Mouse (Mus musculus) intestine, embryonic 14.5 days (tissue): ENCODE data around the gene Pbx1. TPM values are rescaled to one million over a fixed set of nuclear protein-coding genes. Genes with fewer than 3 reads are reported as not detected.
A peak's percentile ranks its signal among the peaks of the same experiment; 100 is the strongest.

Experiments
- ATAC-seq: fragments of 200-750 bp; cut with Nextera tagmentation; replicated peaks from 2 replicates; pipeline ENCODE4 v1.8.0; 2017; ENCODE audit warnings: low read depth, moderate number of reproducible peaks, moderate TSS enrichment, moderate library complexity; ENCODE audit not compliant: low FRiP score, low TSS enrichment
- DNase-seq: peaks from one replicate; pipeline ENCODE4 v3.0.0-alpha.2; 2018; ENCODE audit warnings: low spot score
- H3K27ac ChIP-seq: fragments of 300-500 bp; sonication (generic); 2 replicates; pipeline ENCODE4 v1.5.1; 2014; ENCODE audit warnings: low read depth, mild to moderate bottlenecking, control low read depth
- H3K27me3 ChIP-seq: fragments of 300-500 bp; sonication (generic); replicated peaks from 2 replicates; pipeline ENCODE4 v1.6.1; 2014; ENCODE audit warnings: low read length, control low read depth; ENCODE audit not compliant: control insufficient read depth, insufficient read depth
- H3K36me3 ChIP-seq: fragments of 300-500 bp; sonication (generic); 2 replicates; pipeline ENCODE4 v1.6.1; 2014; ENCODE audit warnings: low read length, control low read depth; ENCODE audit not compliant: control insufficient read depth, insufficient read depth
- H3K4me1 ChIP-seq: fragments of 300-500 bp; sonication (generic); replicated peaks from 2 replicates; pipeline ENCODE4 v1.6.1; 2014; ENCODE audit warnings: low read length, control low read depth, mixed read lengths; ENCODE audit not compliant: control insufficient read depth, insufficient read depth
- H3K4me2 ChIP-seq: fragments of 300-500 bp; sonication (generic); 2 replicates; pipeline ENCODE4 v1.6.1; 2014; ENCODE audit warnings: low read length
- H3K4me3 ChIP-seq: fragments of 300-500 bp; sonication (generic); 2 replicates; pipeline ENCODE4 v1.5.1; 2014; ENCODE audit warnings: low read depth, low read length, control low read depth, mixed read lengths
- H3K9ac ChIP-seq: fragments of 300-500 bp; sonication (generic); 2 replicates; pipeline ENCODE4 v1.6.1; 2014; ENCODE audit warnings: mild to moderate bottlenecking, low read length
- H3K9me3 ChIP-seq: fragments of 300-500 bp; sonication (generic); 2 replicates; pipeline ENCODE4 v1.6.1; 2016; ENCODE audit warnings: low read length, control low read depth; ENCODE audit not compliant: control insufficient read depth
- WGBS: fragments of 180-500 bp; shearing (Covaris S2); extraction: QIAGEN DNeasy Blood & Tissue Kit; methylation state at CpG from one replicate; pipeline ENCODE4 v1.1.7; 2014; 5-methylcytosine and 5-hydroxymethylcytosine counted together
- polyA plus RNA-seq: library from polyadenylated mRNA; unstranded; fragments of >200 nt; fragmentation: Nextera tagmentation; extraction: Ambion mirVana; gene quantifications from 2 replicates; pipeline ENCODE4 v1.2.1, GENCODE M21; 2014

Pbx1 gene
- polyA plus RNA-seq, 1 experiment from 2014 or later: 37.3 TPM

DNA sequence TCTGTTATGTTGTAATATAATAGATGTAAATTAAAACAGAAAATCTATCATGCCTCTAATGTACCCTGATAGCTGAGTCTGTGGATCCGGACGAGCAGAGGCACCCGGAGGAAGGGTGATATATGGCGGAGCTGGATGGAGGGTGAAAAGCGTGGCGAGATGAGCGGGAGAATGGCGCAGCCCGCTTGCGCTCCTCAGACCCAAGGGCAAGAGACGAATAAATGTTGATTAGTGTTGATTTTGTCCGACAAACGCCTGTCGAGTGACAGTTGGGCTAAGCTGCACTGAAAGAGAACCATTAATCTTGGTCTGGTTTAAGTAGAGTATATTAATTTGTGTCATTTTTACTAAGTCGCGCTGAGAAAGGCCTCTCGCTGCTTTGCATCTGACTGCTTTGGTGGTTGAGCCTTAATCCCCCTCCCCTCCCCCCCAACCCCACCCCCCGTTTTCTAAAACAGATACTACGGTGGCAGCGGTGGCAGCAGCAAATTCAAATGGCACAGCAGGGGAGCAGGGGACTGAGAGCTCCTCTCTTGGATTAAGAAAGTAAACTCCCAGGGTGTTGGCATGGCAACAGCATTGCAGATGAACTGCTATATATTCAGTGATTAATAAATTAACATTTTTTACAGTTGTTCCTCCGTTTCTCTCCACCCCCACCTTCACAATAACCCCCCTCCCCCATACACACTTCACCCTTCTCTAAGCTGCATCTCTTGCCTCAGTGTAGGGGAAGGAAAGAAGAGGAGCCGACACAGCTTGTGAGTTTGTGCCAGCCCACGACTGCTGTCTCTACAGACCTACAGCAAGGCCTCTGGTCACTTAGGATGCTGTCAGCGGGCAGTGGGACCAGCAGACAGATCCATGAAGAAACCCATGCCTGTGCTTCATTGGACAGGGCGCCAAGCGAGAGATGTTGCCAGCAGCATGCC is 74.1 kb downstream of the Pbx1 start:
- 26% methylated on average over 26 of the region's 26 CpGs for WGBS
- Histone ChIP-seq H3K4me3 (no peak overlapping the region), H3K9ac (no peak overlapping the region), H3K9me3 (no peaks in the 10 kb centered on the region), H3K4me2 (peak overlapping the region; percentile 24), H3K36me3 (peaks cover 7% of the 10 kb centered on the region; the same call in 1 of the 2 replicates), H3K27ac (no peak overlapping the region), H3K4me1 (peaks cover 42% of the 10 kb centered on the region), H3K27me3 (no peaks in the 10 kb centered on the region)
- ATAC-seq (no peak; the same call in 1 of the 2 replicates), DNase-seq (no peak)

DNA sequence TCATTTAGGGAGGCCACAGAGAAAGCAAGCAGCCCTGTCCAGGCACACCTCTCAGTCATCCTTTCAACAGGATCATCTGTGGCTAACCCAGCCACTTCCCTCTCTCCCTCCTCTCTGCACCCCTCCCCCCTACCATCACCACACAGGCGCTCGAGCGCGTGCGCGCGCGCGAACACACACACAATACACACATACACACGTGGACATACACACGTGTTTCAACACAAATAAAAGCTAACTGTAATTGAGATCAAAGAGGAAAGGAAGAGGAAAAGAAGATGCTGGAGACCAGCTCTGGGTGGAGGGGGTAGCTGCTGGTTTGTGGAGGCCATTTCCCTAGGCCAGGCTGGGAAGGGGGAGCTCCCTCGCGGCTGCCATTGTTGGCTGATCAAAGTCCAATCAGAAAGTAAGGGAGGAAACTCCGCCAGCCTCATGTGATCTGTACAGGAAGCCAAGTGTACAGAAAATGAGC is 75.1 kb downstream of the Pbx1 start:
- peak; percentile 71 for DNase-seq
- Histone ChIP-seq H3K4me3 (no peak overlapping the region), H3K9ac (no peak overlapping the region), H3K4me1 (peaks cover 42% of the 10 kb centered on the region), H3K27me3 (no peaks in the 10 kb centered on the region), H3K36me3 (peaks cover 6% of the 10 kb centered on the region; the same call in 1 of the 2 replicates), H3K27ac (no peak overlapping the region; the same call in 1 of the 2 replicates), H3K9me3 (no peaks in the 10 kb centered on the region), H3K4me2 (peak overlapping the region; percentile 24)
- peak; percentile 54; the same call in 1 of the 2 replicates for ATAC-seq
- 28% methylated on average over 14 of the region's 14 CpGs for WGBS

DNA sequence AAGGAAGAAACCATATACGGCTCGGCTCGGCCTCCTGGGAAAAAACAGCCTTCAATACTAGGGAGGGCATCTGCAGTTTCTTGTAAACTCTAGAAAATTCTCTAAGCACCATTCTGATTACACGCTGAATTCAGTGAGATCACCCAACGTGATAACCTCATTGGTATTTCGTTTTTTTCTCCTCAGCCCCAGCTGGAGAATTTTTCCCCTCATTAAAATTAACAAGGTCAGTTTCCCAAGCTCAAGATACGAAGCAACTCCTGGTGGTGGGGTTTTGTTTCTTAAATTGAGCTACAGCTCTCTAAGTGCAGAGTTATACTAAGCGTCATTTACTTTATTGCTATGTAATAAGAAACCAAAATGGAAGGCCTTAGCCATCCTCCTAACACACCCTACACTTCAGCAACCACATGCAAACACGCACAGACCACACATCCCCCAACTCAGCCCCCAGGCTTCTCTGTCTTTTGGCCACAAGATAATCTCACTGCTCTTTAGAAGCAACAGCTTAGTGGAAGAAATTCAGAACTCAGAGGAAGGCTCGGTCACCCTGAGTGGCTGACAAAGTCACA is 76.0 kb downstream of the Pbx1 start:
- Histone ChIP-seq H3K27me3 (no peaks in the 10 kb centered on the region), H3K4me3 (no peak overlapping the region), H3K9me3 (no peaks in the 10 kb centered on the region), H3K36me3 (peaks cover 6% of the 10 kb centered on the region; the same call in 1 of the 2 replicates), H3K9ac (no peak overlapping the region), H3K27ac (no peak overlapping the region), H3K4me2 (no peak overlapping the region), H3K4me1 (peaks cover 42% of the 10 kb centered on the region)
- ATAC-seq (no peak), DNase-seq (no peak)
- 61% methylated on average over 10 of the region's 10 CpGs for WGBS

DNA sequence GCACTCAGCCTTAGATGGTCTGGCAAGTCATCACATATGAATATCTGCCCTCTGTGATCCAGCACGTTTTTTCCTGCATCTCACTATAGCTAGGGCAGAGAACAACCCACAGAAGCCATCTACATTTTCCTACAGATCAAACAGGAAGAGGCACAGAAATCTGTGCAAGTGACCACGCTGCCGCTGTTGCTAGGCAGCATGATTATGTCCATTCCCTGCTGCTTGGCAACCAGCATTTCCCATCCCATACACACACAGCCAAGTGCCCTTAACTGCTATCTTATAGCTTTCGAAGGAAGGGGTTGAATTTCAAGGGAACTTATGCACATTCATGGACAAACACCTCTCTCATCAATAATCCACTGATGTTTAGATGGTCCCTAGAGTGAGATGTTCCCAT is 77.1 kb downstream of the Pbx1 start:
- no peak; the same call in 1 of the 2 replicates for ATAC-seq
- Histone ChIP-seq H3K27me3 (no peaks in the 10 kb centered on the region), H3K4me3 (no peak overlapping the region), H3K9me3 (no peaks in the 10 kb centered on the region), H3K4me1 (peaks cover 42% of the 10 kb centered on the region), H3K27ac (no peak overlapping the region), H3K9ac (no peak overlapping the region), H3K36me3 (peaks cover 4% of the 10 kb centered on the region; the same call in 1 of the 2 replicates), H3K4me2 (no peak overlapping the region)
- DNase-seq: no peak
- WGBS: 22% methylated on average over 4 of the region's 4 CpGs

DNA sequence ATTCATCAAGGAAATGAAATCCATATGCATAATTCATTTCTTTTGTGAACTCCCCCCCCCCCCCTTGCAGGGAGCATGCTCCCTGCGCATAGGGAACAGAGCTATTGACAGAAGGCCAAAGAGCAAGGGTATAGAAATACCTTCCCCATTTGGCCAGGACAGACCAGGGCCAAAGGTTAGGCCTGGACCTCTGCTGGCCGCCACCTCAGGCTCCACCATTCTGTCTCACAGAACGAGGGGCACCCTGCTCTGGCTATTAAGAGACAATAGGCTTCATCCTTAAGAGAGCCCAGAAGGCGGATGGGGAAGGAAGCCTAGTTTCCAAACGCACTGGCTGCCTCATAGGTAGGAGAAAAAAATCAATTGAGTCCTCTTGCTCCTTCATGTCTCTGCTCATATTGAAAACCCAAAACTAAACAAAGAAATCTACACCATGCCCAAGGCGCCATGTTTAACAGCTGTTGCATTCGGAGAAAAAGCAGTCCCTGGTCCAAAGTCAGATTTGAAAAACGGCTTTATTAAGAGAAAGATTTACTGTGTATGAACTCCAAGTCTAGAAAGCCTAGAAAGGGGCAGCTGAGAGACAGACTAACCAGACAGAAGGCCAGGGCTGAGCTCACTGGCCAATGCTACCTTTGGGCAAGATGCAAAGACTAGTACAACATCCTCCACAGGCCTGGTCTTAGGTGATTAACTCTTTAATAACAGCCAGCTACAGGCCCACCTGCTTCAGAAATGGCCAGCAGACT is 83.9 kb downstream of the Pbx1 start:
- no peaks in the 10 kb centered on the region for H3K27me3 ChIP-seq
- 69% methylated on average over 8 of the region's 8 CpGs for WGBS
- H3K4me1 ChIP-seq: peaks cover 3% of the 10 kb centered on the region; the same call in 1 of the 2 replicates
- DNase-seq (no peak), ATAC-seq (no peak)
- H3K36me3 ChIP-seq: 0 out of 2 replicates have a peak, but pooled peaks cover 3% of the 10 kb centered on the region
- H3K9ac ChIP-seq: no peak overlapping the region
- no peaks in the 10 kb centered on the region for H3K9me3 ChIP-seq
- no peak overlapping the region for H3K27ac ChIP-seq
- H3K4me3 ChIP-seq: no peak overlapping the region
- no peak overlapping the region for H3K4me2 ChIP-seq

DNA sequence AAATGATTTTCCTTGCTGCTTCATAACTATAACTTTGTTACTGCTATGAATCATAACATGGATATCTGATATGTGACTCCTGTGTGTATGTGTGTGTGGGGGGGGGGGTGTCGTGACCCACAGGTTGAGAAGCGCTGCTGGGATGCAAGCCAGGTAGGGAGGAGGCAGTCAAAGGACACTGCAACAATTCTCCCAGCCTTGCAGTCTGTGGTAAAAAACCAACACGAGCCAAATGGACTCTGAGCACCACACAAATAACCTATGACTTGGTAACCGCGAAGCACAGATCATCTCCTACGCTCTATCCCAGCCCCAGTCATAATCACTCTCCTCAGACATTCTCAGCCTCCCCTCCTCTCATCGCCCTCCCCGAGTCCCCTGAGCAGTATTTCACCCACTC is 87.2 kb downstream of the Pbx1 start:
- Histone ChIP-seq H3K4me3 (no peak overlapping the region), H3K36me3 (no peaks in the 10 kb centered on the region), H3K27me3 (no peaks in the 10 kb centered on the region), H3K27ac (no peak overlapping the region), H3K4me2 (no peak overlapping the region), H3K9ac (no peak overlapping the region), H3K9me3 (no peaks in the 10 kb centered on the region), H3K4me1 (peaks cover 10% of the 10 kb centered on the region)
- ATAC-seq: no peak
- 72% methylated on average over 8 of the region's 8 CpGs for WGBS
- DNase-seq: no peak

DNA sequence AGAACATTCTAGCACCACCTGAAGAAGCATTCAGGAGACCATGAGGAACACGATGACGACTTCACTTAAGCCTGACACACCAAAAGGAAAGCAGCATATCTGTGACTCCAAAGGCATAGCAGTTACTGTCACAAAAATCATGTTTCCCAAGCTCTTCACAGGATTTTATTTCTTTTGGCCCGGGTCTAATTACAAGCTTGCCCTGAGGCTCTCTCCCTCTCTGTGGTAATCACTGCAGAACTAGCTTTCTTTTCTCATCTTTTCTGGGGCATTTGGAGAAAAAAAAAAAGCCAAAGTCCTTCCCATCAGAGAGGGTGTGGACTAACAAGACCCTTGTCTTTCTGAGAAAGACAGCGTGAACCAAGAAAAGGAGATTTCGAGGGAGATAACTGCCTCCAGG is 87.8 kb downstream of the Pbx1 start:
- no peak for DNase-seq
- H3K27ac ChIP-seq: no peak overlapping the region
- no peak overlapping the region for H3K4me3 ChIP-seq
- no peaks in the 10 kb centered on the region for H3K9me3 ChIP-seq
- ATAC-seq: no peak
- H3K27me3 ChIP-seq: no peaks in the 10 kb centered on the region
- no peak overlapping the region for H3K9ac ChIP-seq
- H3K4me1 ChIP-seq: peaks cover 10% of the 10 kb centered on the region
- H3K4me2 ChIP-seq: no peak overlapping the region
- WGBS: 88% methylated on average over 5 of the region's 5 CpGs
- H3K36me3 ChIP-seq: no peaks in the 10 kb centered on the region

DNA sequence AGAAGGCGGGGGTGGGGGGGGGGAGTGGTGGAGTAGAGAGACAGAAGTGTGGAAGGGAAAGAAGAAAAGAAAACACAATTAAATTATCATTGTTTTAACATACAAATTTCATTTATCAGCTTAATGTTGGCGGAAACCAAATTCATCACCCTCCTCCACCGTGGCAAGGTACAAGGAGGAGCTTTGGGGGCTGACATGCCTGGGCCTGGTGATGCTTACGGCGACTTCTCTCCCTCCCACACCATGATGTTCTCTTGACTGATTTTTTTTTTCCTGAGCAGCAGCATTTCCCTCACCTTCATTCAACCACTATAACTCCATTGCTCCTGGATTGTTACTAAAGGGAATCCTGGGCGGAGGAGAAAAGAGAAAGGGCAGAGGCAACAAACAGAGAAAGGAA is 89.8 kb downstream of the Pbx1 start:
- 56% methylated on average over 6 of the region's 6 CpGs for WGBS
- peaks cover 10% of the 10 kb centered on the region for H3K4me1 ChIP-seq
- ATAC-seq (no peak), DNase-seq (no peak)
- no peak overlapping the region for H3K4me2 ChIP-seq
- H3K4me3 ChIP-seq: no peak overlapping the region
- no peaks in the 10 kb centered on the region for H3K9me3 ChIP-seq
- H3K36me3 ChIP-seq: no peaks in the 10 kb centered on the region
- H3K9ac ChIP-seq: no peak overlapping the region
- no peaks in the 10 kb centered on the region for H3K27me3 ChIP-seq
- H3K27ac ChIP-seq: no peak overlapping the region
